20 mouse cellular contexts compared by ENCODE assay signal in the genomic region with DNA sequence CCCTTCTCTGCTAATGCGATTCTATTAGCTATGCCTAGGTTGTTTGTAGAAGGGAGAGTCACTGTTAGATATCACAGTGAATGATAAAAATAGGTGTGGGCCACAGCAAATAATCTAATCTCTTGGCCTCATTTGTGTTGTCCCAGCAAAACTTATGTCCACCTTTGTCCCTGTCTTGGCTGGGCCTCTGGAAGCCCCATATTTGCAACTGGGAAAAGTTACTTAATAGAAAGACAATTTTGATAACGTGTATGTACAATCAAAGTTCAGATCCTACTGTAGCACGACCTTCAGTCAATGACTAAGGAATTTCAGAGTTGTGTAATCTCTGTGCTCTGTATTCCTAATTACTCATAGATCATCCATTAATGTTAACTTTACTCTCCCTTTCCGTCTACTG. TPM values are rescaled to one million over a fixed set of nuclear protein-coding genes. Genes with fewer than 3 reads are reported as not detected.
"Had no signal": no experiment of that assay in that cellular context is flagged by ENCODE, and none has a peak within 500 bp of the region (broad histone marks: within the 10 kb centered on the region; RNA-seq: fewer than 3 reads in every experiment).

No protein-coding gene starts in this region.

- DNase-seq: kidney, adult 11 months; kidney, postnatal 25 days; layer of hippocampus, adult 9-11 months; left cerebral cortex, postnatal 4 days; liver, embryonic 13.5 days; lung, embryonic 14.5 days; lung, postnatal 10 days; right cerebral cortex, postnatal 14 days; thymus, adult 2 months; thymus, postnatal 25 days had no signal

- H3K4me3 ChIP-seq: limb, embryonic 13.5 days; liver, embryonic 13.5 days; midbrain, embryonic 12.5 days had no signal

- ATAC-seq: midbrain, embryonic 16.5 days had no signal

- H3K4me2 ChIP-seq: hindbrain, embryonic 14.5 days; limb, embryonic 13.5 days; liver, embryonic 13.5 days; lung, embryonic 14.5 days; midbrain, embryonic 12.5 days had no signal

- H3K9me3 ChIP-seq: limb, embryonic 13.5 days; liver, embryonic 13.5 days; midbrain, embryonic 12.5 days had no signal

- H3K27ac ChIP-seq: hindbrain, embryonic 14.5 days; limb, embryonic 13.5 days; liver, embryonic 13.5 days; macrophage; midbrain, embryonic 12.5 days had no signal

- H3K27me3 ChIP-seq: limb, embryonic 13.5 days; liver, embryonic 13.5 days; midbrain, embryonic 12.5 days had no signal

- H3K36me3 ChIP-seq: limb, embryonic 13.5 days; liver, embryonic 13.5 days; midbrain, embryonic 12.5 days had no signal

- H3K9ac ChIP-seq: hindbrain, embryonic 14.5 days; limb, embryonic 13.5 days; liver, embryonic 13.5 days; lung, embryonic 14.5 days; midbrain, embryonic 12.5 days had no signal

- H3K4me1 ChIP-seq: limb, embryonic 13.5 days; midbrain, embryonic 12.5 days had no signal

RNA-seq across cellular contexts. Expression of a gene that starts 13.4 kb away (rescaled TPM):
- total RNA-seq: layer of hippocampus, adult 18-20 months; left cerebral cortex, postnatal 4 days; megakaryocyte-erythroid progenitor cell, adult 5-6 weeks had no signal
- polyA plus RNA-seq: hindbrain, embryonic 14.5 days; limb, embryonic 13.5 days; liver, embryonic 13.5 days; lung, embryonic 14.5 days; macrophage; midbrain, embryonic 12.5 days; midbrain, embryonic 16.5 days; neural tube, embryonic 14.5 days; testis, adult 2 months had no signal

RNA-seq across cellular contexts. Expression of a gene that starts 34.5 kb away (rescaled TPM):
- polyA plus RNA-seq: macrophage had no signal

RNA-seq across cellular contexts. Expression of a gene that starts 39.9 kb away (rescaled TPM):
- total RNA-seq: layer of hippocampus, adult 18-20 months; left cerebral cortex, postnatal 4 days; megakaryocyte-erythroid progenitor cell, adult 5-6 weeks had no signal
- polyA plus RNA-seq: hindbrain, embryonic 14.5 days; limb, embryonic 13.5 days; liver, embryonic 13.5 days; lung, embryonic 14.5 days; macrophage; midbrain, embryonic 12.5 days; midbrain, embryonic 16.5 days; neural tube, embryonic 14.5 days; spleen, adult 2 months; testis, adult 2 months had no signal
